Mouse (Mus musculus) spleen, postnatal 0 days (tissue): ENCODE results near the gene Olfr297. TPM values are rescaled to one million over a fixed set of nuclear protein-coding genes. Genes with fewer than 3 reads are reported as not detected.

Source experiments
- polyA plus RNA-seq: library from polyadenylated mRNA; unstranded; fragments of >200 nt; fragmentation: Nextera tagmentation; extraction: Ambion mirVana; gene quantifications from 2 replicates; pipeline ENCODE4 v1.2.1, GENCODE M21; 2015

The Olfr297 gene
- polyA plus RNA-seq: not detected in 2 replicates

DNA sequence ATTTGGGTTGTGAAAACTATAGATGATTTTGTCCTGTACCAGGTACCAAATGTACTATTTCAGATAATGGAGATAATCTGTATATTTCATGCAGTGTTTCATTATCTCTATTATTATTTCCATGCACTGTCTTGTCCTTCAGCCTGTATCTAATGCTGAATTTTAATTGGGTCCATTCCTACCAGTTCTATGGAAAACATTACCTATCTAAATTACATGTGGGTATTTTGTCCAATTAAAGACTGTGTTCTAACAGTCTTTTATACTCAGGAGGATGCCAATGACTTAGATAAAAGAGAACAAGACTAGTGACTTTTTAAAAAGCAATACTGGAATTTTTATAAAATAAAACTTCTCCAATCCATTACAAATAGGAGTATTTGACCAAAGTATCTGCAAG is at the start of gene Olfr297:
TSS of gene Olfr297 (plus strand) at position 301 of the 400 bp plus-strand sequence.

DNA sequence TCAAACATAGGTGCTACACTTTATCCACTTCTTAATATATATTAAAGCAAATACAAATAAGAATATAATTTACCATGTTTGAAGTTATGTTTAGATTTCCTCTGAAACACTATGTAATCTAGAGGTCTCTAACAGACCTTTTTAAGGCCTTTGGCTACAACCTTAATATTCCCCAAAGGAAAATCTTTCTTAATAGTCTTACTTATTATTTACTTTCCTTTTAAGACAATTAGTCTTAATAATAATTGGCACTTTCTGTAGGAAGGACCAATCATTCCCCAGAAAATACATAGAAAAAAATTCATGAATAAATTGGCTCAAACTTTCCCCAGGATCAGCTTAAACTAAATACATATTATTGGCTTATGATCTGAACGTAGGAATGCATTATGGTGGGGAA is 27.4 kb upstream of the Olfr297 start, which contains the start of gene Olfr298:
TSS of gene Olfr298 (minus strand) at position 101 of the 400 bp plus-strand sequence.

Other genes with a start within 250 kb of the Olfr297 start
- gene Olfr310, start 242.8 kb upstream of the Olfr297 start, polyA plus RNA-seq: not detected in 2 replicates
- gene Olfr309, start 206.3 kb upstream of the Olfr297 start, polyA plus RNA-seq: not detected in 2 replicates
- not detected in 2 replicates for gene Olfr308, start 194.3 kb upstream of the Olfr297 start, polyA plus RNA-seq
- gene Olfr307, start 182.4 kb upstream of the Olfr297 start, polyA plus RNA-seq: not detected in 2 replicates
- not detected in 2 replicates for gene Olfr305, start 153.0 kb upstream of the Olfr297 start, polyA plus RNA-seq
- gene Olfr304, start 133.3 kb upstream of the Olfr297 start, polyA plus RNA-seq: not detected in 2 replicates
- not detected in 2 replicates for gene Olfr303, start 122.2 kb upstream of the Olfr297 start, polyA plus RNA-seq
- gene Olfr301, start 116.1 kb upstream of the Olfr297 start, polyA plus RNA-seq: not detected in 2 replicates
- not detected in 2 replicates for gene Olfr299, start 60.0 kb upstream of the Olfr297 start, polyA plus RNA-seq
- not detected in 2 replicates for gene Olfr298, start 27.5 kb upstream of the Olfr297 start, polyA plus RNA-seq
- not detected in 2 replicates for gene Olfr295, start 63.9 kb downstream of the Olfr297 start, polyA plus RNA-seq
- gene Olfr294, start 96.7 kb downstream of the Olfr297 start, polyA plus RNA-seq: not detected in 2 replicates
- not detected in 2 replicates for gene Olfr293, start 129.1 kb downstream of the Olfr297 start, polyA plus RNA-seq
- gene Olfr292, start 168.4 kb downstream of the Olfr297 start, polyA plus RNA-seq: not detected in 2 replicates